Mouse (Mus musculus): ENCODE measurements around the gene Snd1.

Snd1 gene

DNA sequence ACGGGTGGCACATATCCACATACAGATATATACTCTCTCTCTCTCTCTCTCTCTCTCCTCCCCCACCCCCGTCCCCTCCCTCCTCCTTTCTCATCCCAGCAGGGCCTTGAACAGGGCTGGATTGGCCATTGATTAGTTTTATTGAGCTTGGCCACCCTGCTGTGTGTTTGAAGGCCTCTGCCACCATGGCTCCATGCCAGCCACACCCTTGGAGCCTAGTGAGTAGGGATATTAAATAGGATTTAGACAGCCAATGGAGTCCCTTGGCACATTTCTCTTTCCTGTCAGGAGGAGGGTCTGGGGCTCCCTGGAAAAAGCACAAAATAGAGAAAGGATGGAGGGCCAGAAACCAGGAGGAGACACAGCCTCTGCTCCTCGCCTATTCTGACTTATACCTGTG, 401.6 kb downstream of the Snd1 start:
- DNase-seq: no peak

DNA sequence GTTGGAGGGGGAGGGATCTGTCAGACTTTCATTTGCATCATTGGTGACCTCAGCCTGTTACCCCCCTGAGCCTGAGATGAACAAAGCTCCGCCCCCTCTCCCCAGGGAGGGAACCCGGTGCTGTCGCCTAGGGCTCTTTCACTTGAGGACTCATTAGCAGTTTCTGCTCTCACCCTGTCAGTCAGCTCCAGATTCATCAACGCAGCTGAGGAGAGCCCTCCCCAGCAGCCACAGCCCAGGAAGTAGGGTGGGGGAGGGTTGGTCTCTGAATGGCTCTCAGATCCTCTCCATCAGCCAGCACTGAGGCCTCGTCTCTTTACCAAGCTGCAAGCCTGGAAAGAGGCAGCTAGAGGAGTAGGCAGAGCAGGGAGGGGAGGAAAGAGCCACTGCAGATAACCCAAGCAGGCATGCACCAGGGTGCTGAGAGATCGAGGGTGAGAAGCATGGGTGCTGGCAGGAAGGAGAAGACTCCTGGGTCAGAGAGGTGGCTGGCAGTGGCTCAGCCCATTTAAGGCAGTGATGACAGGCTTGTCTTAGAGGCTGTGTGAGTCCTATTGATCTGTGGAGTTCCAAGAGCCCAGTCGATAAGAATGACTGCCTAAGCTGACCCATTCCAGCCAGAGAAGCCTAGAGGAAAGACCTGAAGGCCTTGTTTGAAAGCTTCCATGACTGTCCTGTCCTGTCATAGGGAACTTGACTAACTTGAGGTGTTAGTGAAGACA, 403.2 kb downstream of the Snd1 start:
- DNase-seq: no peak

DNA sequence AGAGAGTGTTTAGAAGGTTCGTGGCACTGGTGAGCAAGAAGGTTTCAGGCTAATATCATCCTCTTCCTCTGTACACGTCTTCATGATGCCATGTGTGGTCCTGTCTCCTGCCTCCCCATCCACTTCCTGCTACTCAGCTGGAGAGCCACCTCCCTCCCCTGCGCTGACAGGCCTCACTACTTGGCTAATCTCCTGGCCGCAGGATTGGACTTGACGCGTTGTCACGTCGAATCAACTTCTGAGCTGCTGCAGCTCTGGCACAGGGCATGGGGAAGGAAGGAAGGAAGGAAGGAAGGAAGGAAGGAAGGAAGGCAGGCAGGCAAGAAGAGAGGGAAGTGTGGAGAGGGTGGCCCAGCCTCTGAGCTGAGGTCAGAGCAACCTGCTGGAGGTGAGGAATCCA, 404.4 kb downstream of the Snd1 start:
- no peak for DNase-seq

DNA sequence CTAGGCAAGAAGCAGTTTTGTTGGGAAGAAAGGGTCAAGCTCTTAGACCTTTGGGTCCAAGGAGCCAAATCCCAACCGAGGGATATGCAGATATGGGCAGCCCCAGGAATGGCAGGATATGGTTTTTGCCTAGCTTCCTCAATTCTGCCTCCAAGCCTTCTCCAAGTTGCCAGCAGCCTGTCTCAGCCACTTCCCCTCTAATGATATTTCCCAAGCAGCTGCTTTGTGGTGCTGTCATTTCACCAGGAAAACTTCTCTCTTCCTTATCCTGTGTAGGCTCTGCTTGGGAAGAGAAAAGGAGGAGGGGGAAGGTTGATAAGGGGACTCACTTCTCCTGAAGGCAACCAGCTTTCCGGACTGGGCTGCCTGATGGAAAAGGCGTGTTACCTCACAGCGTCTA, 406.0 kb downstream of the Snd1 start:
- no peak for DNase-seq

DNA sequence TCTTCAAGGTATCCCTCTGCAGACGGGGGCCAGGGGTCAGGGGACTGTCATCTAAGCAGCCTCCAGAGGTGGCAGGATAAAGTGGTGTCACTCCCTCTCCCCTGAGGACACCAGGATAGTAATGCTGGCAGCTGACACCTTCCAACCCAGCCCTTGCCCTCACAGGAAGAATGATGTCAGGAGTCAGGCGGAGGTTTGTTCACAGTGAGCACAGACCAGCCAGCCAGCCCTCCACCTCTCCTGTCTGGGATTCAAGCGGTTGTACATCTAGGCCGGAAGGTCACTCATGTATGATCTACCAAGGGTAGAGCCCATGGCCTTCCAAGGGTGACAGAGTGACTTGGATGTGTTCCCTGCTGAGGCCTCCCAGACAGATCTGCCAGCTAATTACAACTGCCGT, 408.6 kb downstream of the Snd1 start:
- no peak for DNase-seq

DNA sequence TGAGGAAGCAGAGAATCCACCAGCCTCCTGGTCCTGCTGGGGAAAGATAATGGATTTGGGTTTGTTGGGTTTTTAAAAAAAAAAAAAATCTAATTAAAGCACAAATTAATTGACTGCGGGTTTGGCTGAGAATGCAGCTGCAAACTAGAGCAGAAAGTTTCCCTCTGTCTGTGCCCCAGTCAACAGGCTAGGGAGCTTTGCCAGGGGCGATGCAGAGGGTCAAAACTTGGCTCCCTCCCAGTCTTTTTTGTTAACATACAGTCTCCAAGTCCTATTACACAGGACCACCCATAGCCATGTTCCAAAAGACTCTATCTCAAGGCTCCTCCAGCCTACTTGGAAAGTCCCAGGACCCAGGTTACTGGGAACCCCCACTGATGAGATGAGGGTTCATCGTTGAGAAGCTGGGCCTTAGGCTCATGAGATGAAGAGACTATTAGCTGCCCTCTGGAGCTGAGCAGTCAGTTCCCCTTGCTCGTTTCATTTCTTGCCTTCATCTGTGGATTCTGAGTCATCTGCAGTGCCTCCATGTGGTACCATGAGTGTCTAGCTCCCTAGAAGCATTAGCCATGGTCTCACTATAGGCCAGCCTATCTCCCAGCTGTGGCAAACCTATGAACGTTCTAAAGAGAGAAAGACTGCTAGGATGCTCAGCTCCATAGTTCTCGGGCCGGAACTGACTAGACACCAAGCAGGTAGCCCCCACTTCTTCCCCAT, 411.9 kb downstream of the Snd1 start:
- DNase-seq: no peak

DNA sequence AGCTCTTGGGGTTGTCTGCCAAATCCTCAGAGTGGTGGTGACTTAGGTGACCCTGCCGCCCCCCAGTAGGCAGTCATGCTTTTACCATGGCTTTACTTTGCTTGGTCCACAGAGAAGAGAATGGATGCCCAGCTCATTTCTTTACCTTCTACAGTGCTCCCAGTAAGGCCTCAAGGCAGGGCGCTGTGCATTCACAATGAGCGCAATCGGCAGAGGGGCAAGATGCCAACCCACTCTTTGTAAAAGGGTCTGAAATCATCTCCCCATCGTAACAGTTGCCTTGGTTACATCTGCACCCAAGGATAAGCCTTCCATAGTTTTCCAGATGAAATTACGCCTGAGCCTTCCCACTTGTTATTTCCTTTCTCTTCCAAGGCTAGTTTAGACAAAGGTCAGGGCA, 415.5 kb downstream of the Snd1 start:
- DNase-seq: no peak

DNA sequence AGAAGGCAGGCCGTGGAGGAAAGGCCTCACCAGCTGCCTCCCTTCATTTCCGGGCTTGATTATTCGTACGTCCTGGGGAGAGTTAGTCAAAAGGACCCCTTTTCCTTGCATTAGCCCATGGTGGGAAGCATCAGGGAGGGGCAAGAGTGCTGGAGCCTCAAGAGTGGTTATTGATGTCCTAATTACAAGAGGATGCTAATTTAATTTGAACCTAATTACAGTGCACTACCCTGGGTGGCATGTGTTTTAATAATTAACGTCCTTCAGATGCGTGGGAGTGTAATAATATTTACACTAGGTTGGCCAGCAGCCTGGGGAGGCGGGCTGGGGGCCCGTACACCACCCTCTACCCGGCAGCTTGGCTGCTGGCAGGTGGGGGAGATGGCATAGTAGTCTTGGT, 416.5 kb downstream of the Snd1 start:
- no peak for DNase-seq

DNA sequence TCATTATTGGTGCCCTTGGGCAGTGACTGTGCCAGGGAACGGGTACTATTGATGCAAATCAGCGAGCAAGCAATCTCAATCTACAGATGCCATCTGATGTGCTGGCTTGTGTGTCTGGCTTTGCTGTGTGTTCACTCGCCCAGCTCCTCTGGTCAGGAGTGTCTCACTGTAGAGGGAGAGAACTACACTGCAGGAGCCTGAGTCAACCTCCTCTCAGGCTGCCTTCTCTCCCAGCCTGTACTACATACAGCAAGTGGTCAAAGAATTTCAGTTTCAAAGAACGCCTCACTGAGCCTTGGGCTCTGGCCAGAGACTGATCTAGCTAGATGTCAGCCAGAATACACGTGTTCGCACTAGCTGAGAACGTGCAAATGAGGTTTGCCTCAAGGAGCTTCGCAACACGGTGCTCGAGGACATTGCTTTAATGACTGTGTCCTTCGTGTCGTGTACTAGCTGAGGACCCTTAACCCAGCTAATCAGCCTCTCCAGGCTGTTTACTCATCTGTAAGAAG, 420.1 kb downstream of the Snd1 start:
- no peak for DNase-seq

DNA sequence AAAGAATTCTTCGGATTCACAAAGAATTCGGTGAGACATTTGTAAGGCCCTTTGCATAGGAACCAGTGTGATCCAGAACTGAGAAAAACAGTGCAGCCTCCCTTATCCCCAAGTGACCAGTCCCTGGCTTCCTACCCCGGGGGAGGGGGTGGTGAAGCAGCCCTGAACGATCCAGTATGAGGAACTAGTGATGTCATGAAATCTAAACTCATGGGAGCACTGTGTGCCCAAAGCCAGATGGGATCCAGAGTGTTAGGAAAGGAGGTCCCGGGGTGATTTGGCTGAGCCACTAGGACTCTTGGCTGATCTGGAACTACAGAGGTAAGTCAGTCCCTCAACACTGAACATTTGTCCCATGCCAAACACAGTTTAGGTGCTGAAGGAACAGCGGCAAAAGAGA, 420.8 kb downstream of the Snd1 start:
- no peak for DNase-seq

DNA sequence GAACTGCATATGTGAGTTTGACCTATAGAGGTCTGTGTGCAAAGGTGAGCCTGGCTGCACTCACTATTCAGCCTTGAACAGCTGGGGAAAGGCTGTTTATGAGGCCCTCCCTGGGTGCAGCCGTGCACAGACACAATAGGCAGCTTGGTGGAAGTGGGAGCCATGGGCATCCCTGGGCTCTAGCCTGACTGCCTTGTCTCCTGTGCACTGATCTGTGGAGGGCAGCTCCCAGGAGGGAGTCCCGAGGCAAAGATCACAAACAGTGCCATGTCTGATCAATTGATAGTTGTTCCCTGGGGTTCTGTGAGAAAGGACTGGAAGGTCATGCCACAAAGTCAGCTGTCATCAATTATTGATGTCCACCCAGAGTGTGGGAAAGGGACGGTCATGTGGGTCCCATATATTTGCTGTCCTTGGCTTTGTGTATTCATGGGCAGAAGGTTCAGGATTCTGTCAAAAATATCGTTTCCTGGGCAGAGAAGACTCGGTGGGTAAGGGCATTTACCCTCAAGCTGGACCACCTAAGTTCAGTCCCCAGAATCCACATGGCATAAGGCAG, 421.9 kb downstream of the Snd1 start:
- DNase-seq: no peak

DNA sequence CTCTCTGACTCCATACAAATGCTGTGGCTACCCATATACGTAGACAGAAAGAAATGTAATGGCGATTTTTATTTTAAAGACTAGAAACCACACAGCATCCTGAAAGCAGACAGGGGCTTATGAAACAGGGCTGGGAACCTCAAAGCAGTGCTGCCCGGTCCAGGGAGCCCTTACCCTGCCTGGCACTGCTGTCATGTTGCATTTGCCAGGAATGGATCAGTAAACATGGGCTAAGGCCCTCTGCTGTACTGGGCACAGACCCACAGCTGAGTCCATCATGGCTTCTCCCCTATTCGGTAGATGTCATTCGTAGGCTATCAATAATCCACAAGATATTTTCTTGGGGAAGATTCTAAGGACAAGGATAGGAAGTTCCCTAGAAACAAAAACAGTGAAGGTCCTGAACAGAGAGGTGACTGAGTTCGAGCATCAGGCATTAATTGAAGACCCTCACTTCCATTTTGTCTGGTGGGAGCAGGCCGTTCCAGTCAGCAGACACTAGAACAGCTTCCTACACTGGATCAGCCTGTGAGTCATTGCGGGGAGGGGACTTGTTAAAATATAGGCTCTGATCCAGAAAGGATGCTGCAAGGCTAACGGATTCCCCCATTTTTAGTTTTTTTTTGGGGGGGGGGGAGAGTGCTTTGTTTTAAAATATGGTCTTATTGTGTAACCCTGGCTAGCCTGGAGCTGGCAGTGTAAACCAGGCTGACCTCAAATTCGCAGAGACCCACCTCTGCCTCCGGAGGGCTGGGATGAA, 422.6 kb downstream of the Snd1 start:
- DNase-seq: no peak

DNA sequence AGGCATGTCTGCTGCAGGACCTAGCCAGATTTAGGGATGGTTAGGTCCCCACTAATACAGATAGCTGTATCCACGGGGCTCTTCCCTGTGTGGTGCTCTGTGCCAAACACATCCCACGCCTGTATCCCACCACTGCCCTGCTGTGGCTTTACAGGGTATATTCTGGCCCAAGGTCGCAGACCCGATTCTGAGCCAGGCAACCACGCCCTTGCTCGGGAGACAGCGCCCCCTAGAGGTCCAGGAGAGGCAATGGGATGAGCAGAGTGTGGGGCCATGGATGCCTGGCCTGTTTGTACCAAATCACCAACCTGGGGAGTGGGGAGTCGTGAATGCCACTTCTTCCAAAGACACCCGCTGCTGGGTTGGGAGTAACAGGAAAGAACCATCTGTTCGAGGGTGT, 423.9 kb downstream of the Snd1 start:
- DNase-seq: peak; percentile 60

DNA sequence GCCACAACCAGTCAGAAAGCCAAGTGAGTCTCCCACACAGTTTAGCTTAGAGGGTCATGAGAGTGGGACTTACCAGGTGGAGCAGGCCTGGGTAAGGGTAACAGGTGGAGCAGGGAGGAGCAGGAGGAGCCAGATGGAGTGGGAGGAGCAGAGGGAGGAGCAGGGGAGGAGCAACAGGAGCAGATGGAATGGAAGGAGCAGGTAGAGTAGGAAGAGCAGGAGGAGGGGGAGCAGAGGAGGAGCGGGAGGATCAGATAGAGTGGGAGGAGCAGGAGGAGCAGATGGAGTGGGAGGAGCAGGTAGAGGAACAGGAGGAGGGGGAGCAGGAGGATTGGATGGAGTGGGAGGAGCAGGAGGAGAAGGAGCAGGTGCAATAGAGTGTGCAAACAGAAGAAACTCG, 427.6 kb downstream of the Snd1 start:
- DNase-seq: no peak

DNA sequence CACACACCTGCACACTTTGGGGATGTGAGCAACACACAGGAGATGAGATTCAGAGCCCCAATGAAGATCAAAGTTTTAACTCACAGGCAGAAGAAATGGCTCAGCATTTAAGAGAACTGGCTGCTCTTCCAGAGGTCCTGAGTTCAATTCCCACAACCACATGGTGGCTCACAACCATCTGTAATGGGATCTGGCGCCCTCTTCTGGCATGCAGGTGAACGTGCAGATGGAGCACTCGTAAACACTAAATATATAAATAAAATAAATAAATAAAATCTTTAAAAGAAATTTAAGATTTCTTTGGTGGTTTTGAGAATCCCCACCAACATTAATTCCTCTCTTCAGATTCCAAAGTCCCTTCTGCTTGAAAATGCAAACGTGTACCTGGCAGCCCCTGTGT, 429.5 kb downstream of the Snd1 start:
- no peak for DNase-seq

DNA sequence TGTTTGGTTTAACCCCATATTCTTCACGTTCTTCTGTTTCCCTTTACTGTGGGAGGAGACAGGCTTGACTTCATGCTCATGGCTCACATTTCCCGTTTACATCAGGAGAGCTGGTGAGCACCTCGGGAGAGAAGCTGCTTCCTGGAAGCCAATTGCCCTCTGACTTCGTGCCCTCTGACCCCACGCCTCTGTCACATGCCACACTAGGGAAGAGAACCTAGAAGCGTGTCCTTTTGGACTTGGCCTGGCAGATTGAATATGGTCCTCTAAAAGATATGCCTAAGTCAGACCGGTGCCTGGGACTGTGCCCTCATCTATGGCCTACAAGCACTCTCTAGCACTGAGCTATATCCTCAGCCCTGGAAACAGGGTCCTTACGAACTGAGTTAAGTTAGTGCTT, 430.4 kb downstream of the Snd1 start:
- DNase-seq: no peak

DNA sequence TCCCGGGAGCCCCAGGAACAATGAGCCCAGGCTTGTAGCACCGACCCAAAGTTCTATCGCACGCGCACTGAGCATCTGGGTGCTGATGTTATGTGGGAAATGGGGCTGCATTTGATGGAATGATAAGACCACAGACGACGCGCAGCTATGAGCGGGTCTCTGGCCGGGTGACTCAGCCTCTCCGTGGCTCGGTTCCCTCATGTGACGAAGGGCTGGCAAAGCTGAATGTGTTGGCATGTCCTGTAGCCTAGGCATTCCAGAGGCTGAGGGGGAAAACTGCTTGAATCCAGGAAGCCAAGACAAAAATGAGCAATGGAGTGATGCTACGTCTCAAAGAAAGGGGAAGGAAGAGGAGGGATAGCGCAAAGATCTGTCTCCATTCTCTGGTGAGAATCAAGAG, 434.9 kb downstream of the Snd1 start:
- no peak for DNase-seq

DNA sequence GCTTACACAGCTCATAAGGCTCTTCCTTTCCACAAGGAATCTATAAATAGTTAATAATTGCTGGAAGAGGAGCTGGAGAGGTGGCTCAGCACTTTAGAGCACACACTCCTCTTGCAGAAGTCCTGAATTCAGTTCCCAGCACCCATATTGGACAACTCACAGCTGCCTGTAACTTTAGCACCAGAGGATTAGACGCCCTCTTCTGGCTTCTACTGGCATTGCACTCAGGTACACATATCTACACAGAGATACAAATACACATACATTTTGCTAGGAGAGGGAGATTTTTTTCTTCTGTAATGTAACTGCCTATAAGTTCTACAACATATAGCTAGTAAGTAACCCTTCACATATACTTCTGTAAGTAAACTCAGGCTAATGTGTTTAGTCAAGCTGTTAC, 440.0 kb downstream of the Snd1 start:
- DNase-seq: no peak

DNA sequence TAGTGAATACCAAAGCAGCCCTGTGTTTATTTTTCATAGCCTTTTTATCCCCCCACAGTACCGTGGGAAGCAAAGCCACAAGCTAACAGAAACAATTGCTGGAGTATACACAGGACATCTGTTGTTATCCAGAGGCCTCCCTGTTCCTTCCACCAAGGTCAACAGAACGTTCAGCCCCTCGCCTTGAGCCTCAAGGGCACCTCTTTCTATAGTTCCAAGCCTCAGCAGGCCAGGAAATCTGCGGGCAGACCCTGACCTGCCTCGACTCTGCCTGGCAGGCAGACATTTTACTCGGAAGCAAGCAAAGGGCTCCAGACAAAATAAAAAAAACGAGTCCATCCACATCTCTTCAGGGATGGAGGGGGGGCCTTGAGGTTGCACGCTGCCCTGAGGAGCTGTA, 441.7 kb downstream of the Snd1 start:
- DNase-seq: no peak

DNA sequence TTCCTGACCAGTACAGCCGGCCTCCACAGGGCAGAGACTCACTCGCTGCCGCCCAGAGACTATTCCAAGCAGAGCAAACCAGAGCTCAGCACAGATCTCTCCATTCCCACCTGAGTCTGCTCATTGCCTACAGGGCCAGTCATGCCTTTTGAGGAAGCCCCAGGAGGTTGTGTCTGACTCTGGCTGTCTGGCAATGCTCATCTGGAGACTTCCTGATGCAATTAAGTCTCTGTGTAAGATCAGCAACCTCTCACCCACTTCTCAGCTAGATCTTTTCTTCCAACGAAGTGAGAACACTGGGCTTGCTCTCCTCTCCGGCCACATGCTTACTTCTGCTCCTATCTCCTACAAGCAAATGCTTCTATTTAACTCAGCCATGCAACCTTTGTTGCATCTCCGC, 444.4 kb downstream of the Snd1 start:
- no peak for DNase-seq

DNA sequence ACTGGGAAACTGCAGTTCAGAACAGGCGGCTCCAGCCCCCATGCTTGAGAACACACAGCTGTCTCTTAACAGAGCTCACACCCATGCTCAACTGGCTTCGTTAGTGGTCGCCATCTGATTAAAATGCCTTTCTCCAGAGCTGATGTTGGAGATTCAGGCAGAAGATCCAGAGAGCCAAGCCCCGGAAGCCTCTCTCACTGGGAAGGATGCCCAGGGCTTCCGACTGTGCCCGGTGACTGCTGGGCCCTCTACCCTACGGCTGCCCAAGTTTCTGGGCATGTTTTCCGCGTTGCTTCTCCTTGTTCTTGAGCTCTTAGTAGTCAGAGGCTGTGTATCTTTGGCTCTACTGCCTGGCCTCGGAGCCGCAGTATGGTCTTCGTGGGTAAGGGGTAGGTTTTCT, 447.4 kb downstream of the Snd1 start:
- DNase-seq: no peak

DNA sequence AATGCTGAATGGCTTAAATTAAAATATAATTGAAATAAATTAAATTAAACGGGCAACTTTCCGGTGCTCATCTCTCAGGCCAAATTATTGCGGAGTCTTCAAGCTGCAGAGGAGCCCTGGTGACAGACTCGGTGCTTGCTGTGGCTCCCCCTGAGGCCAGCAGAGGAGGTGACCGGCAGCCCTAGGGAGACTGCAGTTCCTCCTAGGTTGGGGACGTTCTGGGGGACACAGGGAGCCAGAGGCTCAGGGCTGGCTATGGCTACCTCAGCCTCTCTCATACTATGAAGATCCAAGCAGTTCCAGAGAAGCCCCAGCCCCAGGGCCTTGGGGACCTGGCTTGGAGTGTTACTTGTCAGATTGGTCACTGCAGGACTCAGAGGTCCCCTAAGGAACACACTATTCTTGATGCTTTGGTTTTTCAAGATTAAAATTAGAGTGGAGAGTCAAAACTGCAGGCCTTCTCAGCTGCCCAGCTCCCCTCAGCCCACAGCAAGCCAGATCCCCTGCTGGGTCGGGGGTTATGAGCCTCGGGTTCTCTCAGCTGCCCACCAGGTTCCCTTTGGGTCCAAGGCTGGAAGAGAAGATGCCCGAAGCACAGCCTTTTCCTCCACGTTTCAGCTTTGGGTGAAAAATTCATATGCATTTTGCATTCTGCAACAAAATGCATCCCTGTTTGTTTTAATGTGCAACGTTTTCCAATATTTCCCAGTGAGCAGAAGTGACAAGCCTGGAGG, 448.3 kb downstream of the Snd1 start:
- no peak for DNase-seq

DNA sequence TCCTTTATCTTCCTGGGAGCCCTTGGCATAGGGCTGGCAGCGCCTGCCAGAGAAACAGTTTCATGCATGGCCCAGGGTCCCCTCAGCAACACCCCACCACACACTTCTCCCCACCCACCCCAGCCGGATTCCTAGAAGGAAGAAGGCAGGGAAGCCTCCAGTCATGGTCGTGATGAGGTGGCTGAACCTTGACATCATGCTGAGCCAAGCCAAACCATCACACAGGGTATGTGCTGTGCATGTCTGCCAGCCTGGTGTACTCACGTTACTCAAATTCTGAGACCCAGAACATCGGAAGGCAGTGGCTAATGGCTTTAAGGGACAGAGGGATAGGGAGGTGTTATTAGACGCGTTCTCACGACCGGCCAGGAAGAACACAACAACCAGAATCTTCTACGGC, 448.9 kb downstream of the Snd1 start:
- DNase-seq: no peak
